ENCODE assay signal across 8 mouse cellular contexts in the genomic region with DNA sequence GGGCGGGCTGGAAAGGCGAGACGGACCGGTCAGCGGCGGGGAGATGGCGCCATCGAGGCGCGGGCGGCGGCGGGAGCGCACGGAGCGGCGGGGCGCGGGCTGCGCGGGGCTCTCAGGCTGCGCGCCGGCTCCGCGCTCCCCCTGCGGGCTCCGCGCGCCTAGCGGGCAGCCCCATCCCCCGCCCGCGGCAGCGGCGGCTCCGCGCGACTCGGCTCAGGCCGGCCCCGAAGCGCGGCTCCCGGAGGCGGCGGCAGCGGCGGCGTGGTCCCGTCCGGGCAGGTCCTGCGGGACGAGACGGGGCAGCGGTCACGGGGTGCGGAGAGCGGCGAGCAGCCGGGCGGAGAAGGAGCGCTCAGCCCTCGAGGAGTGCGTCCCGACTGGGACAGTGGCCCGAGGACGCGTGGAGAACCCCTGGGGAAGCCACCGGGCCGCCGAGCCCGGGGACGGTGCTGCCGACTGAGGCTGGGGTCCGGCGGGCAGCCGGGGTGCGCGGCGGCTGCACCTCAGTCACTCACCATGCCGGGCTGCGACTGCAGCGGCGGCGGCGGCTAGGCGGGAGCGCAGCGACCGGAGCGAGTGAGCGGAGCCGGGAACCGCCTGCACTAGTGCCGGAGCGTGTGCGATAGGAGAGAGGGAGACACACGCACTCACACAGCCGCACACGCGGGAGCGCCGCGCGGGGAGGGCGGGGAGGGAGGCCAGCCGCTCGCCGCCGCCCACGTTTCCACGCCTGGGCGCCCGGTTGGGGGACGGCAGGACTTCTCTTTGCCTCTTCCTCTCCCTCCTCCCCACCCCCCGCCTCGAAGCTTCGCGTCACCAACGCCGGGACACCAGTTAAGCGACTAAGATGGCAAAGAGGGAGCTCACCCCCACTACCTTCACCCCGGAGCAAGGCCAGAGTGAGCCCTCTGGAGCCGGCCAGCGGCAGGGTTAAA. TPM values are rescaled to one million over a fixed set of nuclear protein-coding genes. Genes with fewer than 3 reads are reported as not detected.
DNase-seq lines count a peak whose midpoint lies in the region; ATAC-seq lines count a peak whose summit lies in the region.

No protein-coding gene starts in this region.

- intact Hi-C loops in left cerebral cortex, postnatal 36 days (cut with DNase I) = loop anchor here (2.0 kb wide), 1 partner anchor 404 kb away; no protein-coding TSS in a partner anchor

- no peaks in the 10 kb centered on the region for H3K9me3 ChIP-seq in hindbrain, embryonic 11.5 days (ENCODE audit: control insufficient read depth, low read length)
- H3K9me3 ChIP-seq in midbrain, embryonic 16.5 days (replicated peaks; ENCODE audit: control insufficient read depth, low read length, poor library complexity, severe bottlenecking) = no peaks in the 10 kb centered on the region

- peak overlapping the region; percentile 57 for H3K4me3 ChIP-seq in hindbrain, embryonic 11.5 days (ENCODE audit: low read depth, low read length)
- peak overlapping the region; percentile 66 for H3K4me3 ChIP-seq in midbrain, embryonic 16.5 days (ENCODE audit: low read depth, low read length)

- 0 out of 2 replicates have a peak, but pooled peaks cover 2% of the 10 kb centered on the region for H3K4me1 ChIP-seq in hindbrain, embryonic 11.5 days (replicated peaks; ENCODE audit: control insufficient read depth, insufficient read depth, low read length)
- H3K4me1 ChIP-seq in midbrain, embryonic 16.5 days (ENCODE audit: control insufficient read depth, insufficient read depth, low read length) = peaks cover 5% of the 10 kb centered on the region

- ATAC-seq in cerebellum, adult (ENCODE audit: insufficient number of reproducible peaks, low FRiP score, low TSS enrichment) = peak; percentile 37; the same call in 1 of the 2 replicates
- peak; percentile 71 for ATAC-seq in hindbrain, embryonic 11.5 days (ENCODE audit: low FRiP score)
- ATAC-seq in midbrain, embryonic 16.5 days = peak; percentile 79

- H3K27me3 ChIP-seq in hindbrain, embryonic 11.5 days (ENCODE audit: control insufficient read depth, insufficient read depth, low read length) = peaks cover 37% of the 10 kb centered on the region
- H3K27me3 ChIP-seq in midbrain, embryonic 16.5 days (ENCODE audit: control insufficient read depth, insufficient read depth, low read depth, low read length) = peaks cover 20% of the 10 kb centered on the region

- H3K9ac ChIP-seq in hindbrain, embryonic 11.5 days (ENCODE audit: low read depth, low read length) = peak overlapping the region; percentile 68
- peak overlapping the region; percentile 73 for H3K9ac ChIP-seq in midbrain, embryonic 16.5 days (ENCODE audit: low read depth, low read length)

- H3K36me3 ChIP-seq in hindbrain, embryonic 11.5 days (ENCODE audit: control insufficient read depth, insufficient read depth, low read length) = no peaks in the 10 kb centered on the region
- no peaks in the 10 kb centered on the region for H3K36me3 ChIP-seq in midbrain, embryonic 16.5 days (ENCODE audit: control insufficient read depth, insufficient read depth, low read length)

- under 1% methylated on average over 70 of the region's 126 CpGs for WGBS in hindbrain, embryonic 11.5 days
- WGBS in midbrain, embryonic 16.5 days = under 1% methylated on average over 83 of the region's 126 CpGs

- DNase-seq in cerebellum, adult 9-11 months = no peak
- DNase-seq in urinary bladder, postnatal 14 days (ENCODE audit: low spot score) = peak; percentile 5
- DNase-seq in urinary bladder, postnatal 4 days (ENCODE audit: low spot score in 2 of 2) = no peak
- DNase-seq in hindbrain, embryonic 11.5 days (ENCODE audit: low spot score) = peak; percentile 71
- peak; percentile 49 to 63 for DNase-seq in left cerebral cortex, postnatal 36 days (ENCODE audit: low spot score in 2 of 2)
- peak; percentile 24 for DNase-seq in yolk sac, embryonic 10.5 days (ENCODE audit: low spot score)

- peak overlapping the region; percentile 93 for H3K4me2 ChIP-seq in hindbrain, embryonic 11.5 days (replicated peaks; ENCODE audit: low read depth, low read length)
- H3K4me2 ChIP-seq in midbrain, embryonic 16.5 days (ENCODE audit: low read length) = peak overlapping the region; percentile 78

- 0 out of 2 replicates have a peak overlapping the region, but pooled peaks have one; percentile 27 for H3K27ac ChIP-seq in hindbrain, embryonic 11.5 days (ENCODE audit: low read depth, low read length)
- H3K27ac ChIP-seq in midbrain, embryonic 16.5 days (ENCODE audit: low read length) = peak overlapping the region; percentile 55

RNA-seq across cellular contexts. Expression of gene Shisa6, which starts 0.5 kb away (rescaled TPM):
- polyA plus RNA-seq in hindbrain, embryonic 11.5 days (2014; fragmentation: Nextera tagmentation; extraction: Ambion mirVana) = 1.4 TPM in 2 replicates
- total RNA-seq in left cerebral cortex, postnatal 36 days (2021) = 10 to 100 TPM; 11.6 to 19.5 TPM
- polyA plus RNA-seq in midbrain, embryonic 16.5 days (2015; fragmentation: Nextera tagmentation; extraction: Ambion mirVana) = 3.4 and 3.9 TPM in 2 replicates

Comparison
In these comparisons a context has a peak if more than half of its experiments do, and no peak if none do; other contexts are left out.
1. DNase-seq: peak in urinary bladder, postnatal 14 days (single experiment), hindbrain, embryonic 11.5 days (single experiment), left cerebral cortex, postnatal 36 days (2 of 2) and yolk sac, embryonic 10.5 days (single experiment); none in cerebellum, adult 9-11 months (single experiment) and urinary bladder, postnatal 4 days (0 of 2).
2. Peak in every context shown above with its lines, with median percentiles within 50 percentile points of each other: ATAC-seq.